Mouse (Mus musculus): ENCODE measurements around the gene Gm49510.

GRCm38 (mm10) chr15:78873803-78874435 is 25.5 kb upstream of the Gm49510 start:
- no peak for TF ChIP-seq CTCF (IDR thresholded peaks at IDR 0.05; ENCODE audit: control insufficient read depth, insufficient read depth, insufficient replicate concordance, low read depth, low read length)
- TF ChIP-seq POLR2A (IDR thresholded peaks at IDR 0.05; ENCODE audit: control insufficient read depth, low read depth, low read length), result no peak

Data from testis, adult 2 months (tissue).